Mouse (Mus musculus) gonadal fat pad, adult 2 months (tissue): ENCODE data around the gene Prdm2. TPM values are rescaled to one million over a fixed set of nuclear protein-coding genes. Genes with fewer than 3 reads are reported as not detected.
A peak's percentile ranks its signal among the peaks of the same experiment; 100 is the strongest.

Experiments
- DNase-seq: peaks from one replicate; pipeline ENCODE4 v3.0.0-alpha.2; 2012; ENCODE audit warnings: low read depth
- polyA plus RNA-seq: library from polyadenylated mRNA; depleted of rRNA; stranded (reverse); fragments of >200 nt; gene quantifications from 2 replicates; pipeline ENCODE4 v1.2.3, GENCODE M21; 2012; rRNA removed

Gene Prdm2
- polyA plus RNA-seq, 1 experiment, result 10.5 TPM

GRCm38 (mm10) chr4:143106566-143106965 is 106.2 kb downstream of the Prdm2 start:
- no peak for DNase-seq

- DNase-seq, result no peak
These were observed 108.1 kb downstream of the Prdm2 start for GRCm38 (mm10) chr4:143104739-143105138.

GRCm38 (mm10) chr4:143103811-143104210 is 109.0 kb downstream of the Prdm2 start:
- DNase-seq, result no peak

- DNase-seq, result no peak
These were observed 112.6 kb downstream of the Prdm2 start for GRCm38 (mm10) chr4:143100157-143100556.

GRCm38 (mm10) chr4:143099288-143100039 is 113.3 kb downstream of the Prdm2 start:
- peak; percentile 86 for DNase-seq

- no peak for DNase-seq
These were observed 120.6 kb downstream of the Prdm2 start for GRCm38 (mm10) chr4:143092082-143092701.

- DNase-seq, result no peak
These were observed 122.2 kb downstream of the Prdm2 start for GRCm38 (mm10) chr4:143090551-143090950.

- DNase-seq, result no peak
These were observed 138.6 kb downstream of the Prdm2 start for GRCm38 (mm10) chr4:143074071-143074765.

- no peak for DNase-seq
These were observed 141.0 kb downstream of the Prdm2 start for GRCm38 (mm10) chr4:143071791-143072190.

GRCm38 (mm10) chr4:143067006-143067405 is 145.8 kb downstream of the Prdm2 start:
- DNase-seq, result no peak

- DNase-seq, result no peak
These were observed 153.9 kb downstream of the Prdm2 start for GRCm38 (mm10) chr4:143058765-143059344.

Other genes starting within 250 kb of the Prdm2 start
- 18.6 and 18.8 TPM in 2 replicates for gene Pdpn, start 86.6 kb upstream of the Prdm2 start, polyA plus RNA-seq
- not detected in 2 replicates for gene Lrrc38, start 136.8 kb upstream of the Prdm2 start, polyA plus RNA-seq
- not detected in 2 replicates for gene Pramel1, start 181.4 kb upstream of the Prdm2 start, polyA plus RNA-seq
- 7.9 and 8.3 TPM in 2 replicates for gene Pramef8, start 199.4 kb upstream of the Prdm2 start, polyA plus RNA-seq
- not detected in 2 replicates for gene Oog4, start 237.3 kb upstream of the Prdm2 start, polyA plus RNA-seq